Mouse (Mus musculus): ENCODE measurements around the gene Ppp4r3b.
A peak's percentile ranks its signal among the peaks of the same experiment; 100 is the strongest.

DNA sequence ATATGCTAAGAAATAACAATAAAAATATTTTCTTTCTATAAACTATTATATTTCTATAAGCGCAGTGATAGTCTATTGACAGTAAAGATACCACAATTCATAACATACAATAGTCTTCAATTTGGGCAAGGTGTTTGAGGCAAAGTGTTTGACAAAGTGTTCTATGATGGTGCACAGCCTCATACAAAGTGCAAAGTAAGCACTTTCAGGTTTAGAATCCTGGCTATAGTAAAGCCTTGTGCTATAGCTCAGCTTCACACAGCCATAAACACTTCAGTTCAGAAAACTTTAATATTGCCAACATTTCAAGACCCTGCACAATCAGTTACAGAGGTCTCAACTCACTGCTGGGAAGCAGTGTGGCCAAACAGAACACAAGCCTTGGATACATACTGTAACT lies 66.7 kb downstream of the Ppp4r3b start:
- no peak for TF ChIP-seq POLR2AphosphoS2 (IDR thresholded peaks at IDR 0.05; ENCODE audit: low read length)
- TF ChIP-seq GATA1 (IDR thresholded peaks at IDR 0.05; ENCODE audit: low read depth, low read length), result no peak
- no peak for TF ChIP-seq USF2 (IDR thresholded peaks at IDR 0.05; ENCODE audit: borderline replicate concordance in 1 of 2, insufficient read depth in 1 of 2, low read depth in 1 of 2, low read length in 2 of 2)
- TF ChIP-seq MAFK (IDR thresholded peaks at IDR 0.05; ENCODE audit: borderline replicate concordance, low read depth, low read length), result peak; percentile 66
- no peak for TF ChIP-seq CTCF (IDR thresholded peaks at IDR 0.05 in 2 of 3, conservative IDR thresholded peaks at IDR 0.05 in 1 of 3; ENCODE audit: control insufficient read depth in 1 of 3, insufficient read depth in 1 of 3, low read depth in 2 of 3, low read length in 3 of 3, poor library complexity in 1 of 3, severe bottlenecking in 1 of 3)
- no peak for TF ChIP-seq MEF2A (IDR thresholded peaks at IDR 0.05; ENCODE audit: extremely low read depth, insufficient replicate concordance, low read depth, low read length, poor library complexity, severe bottlenecking)
- TF ChIP-seq HCFC1 (IDR thresholded peaks at IDR 0.05; ENCODE audit: low read depth, low read length), result no peak
- TF ChIP-seq POLR2A (IDR thresholded peaks at IDR 0.05; ENCODE audit: control insufficient read depth in 1 of 2, insufficient read depth in 1 of 2, low read depth in 1 of 2, low read length in 2 of 2, poor library complexity in 1 of 2), result no peak
- no peak for TF ChIP-seq E2F4 (IDR thresholded peaks at IDR 0.05; ENCODE audit: borderline replicate concordance, low read depth, low read length)
- no peak for TF ChIP-seq SMC3 (IDR thresholded peaks at IDR 0.05; ENCODE audit: low read depth, low read length)
- no peak for TF ChIP-seq EP300 (IDR thresholded peaks at IDR 0.05; ENCODE audit: low read depth in 1 of 2, low read length in 2 of 2)
- no peak for TF ChIP-seq ETS1 (IDR thresholded peaks at IDR 0.05; ENCODE audit: low read depth, low read length)
- no peak for TF ChIP-seq TAL1 (IDR thresholded peaks at IDR 0.05; ENCODE audit: low read length)
- no peak for TF ChIP-seq NRF1 (IDR thresholded peaks at IDR 0.05; ENCODE audit: insufficient read depth, low read depth, low read length, poor library complexity, severe bottlenecking)
